Mouse (Mus musculus): ENCODE measurements at regions not wholly inside any gene's neighbourhood (a gene's known extent, or its start where the extent isn't known, plus 50 kb on each side); places are given as distances from the start of the nearest gene placed in this dataset.

DNA sequence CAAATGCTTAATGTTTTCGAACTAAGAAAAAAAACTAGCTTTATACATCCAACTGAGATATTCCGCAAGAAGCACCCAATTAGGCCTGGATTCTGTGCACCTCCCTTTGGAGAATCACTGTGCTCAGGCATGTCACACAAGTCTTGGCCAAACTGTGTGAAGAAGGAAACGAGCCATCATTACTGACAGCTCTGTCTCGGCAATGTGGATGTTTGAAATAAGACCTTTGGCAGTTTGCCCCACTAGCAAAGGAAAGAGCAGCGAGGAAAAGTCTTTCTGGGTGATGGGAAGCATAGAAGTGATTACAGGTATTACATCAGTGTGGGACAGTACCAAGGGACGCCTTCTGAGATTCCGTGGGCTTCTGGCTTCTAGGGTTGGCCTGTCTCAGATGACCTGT is 112.6 kb upstream of the Gnao1 start:
- Histone ChIP-seq H3K4me3 (no peak overlapping the region), H3K27me3 (replicated peaks) (no peaks in the 10 kb centered on the region), H3K27ac (no peak overlapping the region), H3K4me2 (replicated peaks) (no peak overlapping the region), H3K9me3 (no peaks in the 10 kb centered on the region), H3K36me3 (no peaks in the 10 kb centered on the region), H3K9ac (no peak overlapping the region), H3K4me1 (no peaks in the 10 kb centered on the region)
- no peak for ATAC-seq (ENCODE audit: low FRiP score, low read depth)
- WGBS: 79% methylated on average over 7 of the region's 7 CpGs

- Histone ChIP-seq H3K4me3 (no peak overlapping the region), H3K9me3 (no peaks in the 10 kb centered on the region), H3K27ac (no peak overlapping the region), H3K4me1 (no peaks in the 10 kb centered on the region), H3K27me3 (replicated peaks) (no peaks in the 10 kb centered on the region), H3K4me2 (replicated peaks) (no peak overlapping the region), H3K36me3 (no peaks in the 10 kb centered on the region), H3K9ac (no peak overlapping the region)
- ATAC-seq (ENCODE audit: low FRiP score, low read depth): no peak
- WGBS: 91% methylated on average over 3 of the region's 3 CpGs
Measured at GRCm38 (mm10) chr8:93698508-93698907, 111.3 kb upstream of the Gnao1 start.

DNA sequence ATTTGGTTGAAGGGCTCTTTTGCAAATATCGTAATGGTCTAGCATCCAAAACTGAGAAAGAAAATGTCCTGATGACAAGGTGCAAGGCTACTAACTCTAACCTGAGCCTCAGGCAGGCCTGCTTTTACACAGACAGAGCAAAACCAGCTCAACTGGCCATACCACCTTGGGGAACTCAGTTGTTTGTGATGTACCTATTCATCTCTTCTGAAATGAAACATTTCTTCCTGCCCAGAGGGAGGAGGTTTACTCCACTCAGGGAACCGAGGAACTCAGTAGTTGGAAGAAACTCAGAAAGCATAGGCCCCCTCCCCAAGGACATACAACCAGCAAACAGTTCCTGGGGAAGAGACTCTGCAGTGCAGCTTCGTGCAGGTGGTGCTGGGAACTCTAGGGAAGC is 108.4 kb upstream of the Gnao1 start:
- H3K4me1 ChIP-seq: no peaks in the 10 kb centered on the region
- H3K9me3 ChIP-seq: no peaks in the 10 kb centered on the region
- no peak for ATAC-seq (ENCODE audit: low FRiP score, low read depth)
- WGBS: 84% methylated on average over 3 of the region's 3 CpGs
- H3K27ac ChIP-seq: no peak overlapping the region
- H3K9ac ChIP-seq: no peak overlapping the region
- H3K27me3 ChIP-seq (replicated peaks): no peaks in the 10 kb centered on the region
- no peaks in the 10 kb centered on the region for H3K36me3 ChIP-seq
- no peak overlapping the region for H3K4me2 ChIP-seq (replicated peaks)
- H3K4me3 ChIP-seq: no peak overlapping the region

- H3K27ac ChIP-seq: no peak overlapping the region
- H3K36me3 ChIP-seq: no peaks in the 10 kb centered on the region
- no peak overlapping the region for H3K4me3 ChIP-seq
- ATAC-seq (ENCODE audit: low FRiP score, low read depth): no peak
- H3K27me3 ChIP-seq (replicated peaks): no peaks in the 10 kb centered on the region
- H3K4me1 ChIP-seq: no peaks in the 10 kb centered on the region
- WGBS: 87% methylated on average over 3 of the region's 3 CpGs
- H3K9ac ChIP-seq: no peak overlapping the region
- H3K9me3 ChIP-seq: no peaks in the 10 kb centered on the region
- no peak overlapping the region for H3K4me2 ChIP-seq (replicated peaks)
Measured at GRCm38 (mm10) chr8:93712066-93712706, 97.6 kb upstream of the Gnao1 start.

DNA sequence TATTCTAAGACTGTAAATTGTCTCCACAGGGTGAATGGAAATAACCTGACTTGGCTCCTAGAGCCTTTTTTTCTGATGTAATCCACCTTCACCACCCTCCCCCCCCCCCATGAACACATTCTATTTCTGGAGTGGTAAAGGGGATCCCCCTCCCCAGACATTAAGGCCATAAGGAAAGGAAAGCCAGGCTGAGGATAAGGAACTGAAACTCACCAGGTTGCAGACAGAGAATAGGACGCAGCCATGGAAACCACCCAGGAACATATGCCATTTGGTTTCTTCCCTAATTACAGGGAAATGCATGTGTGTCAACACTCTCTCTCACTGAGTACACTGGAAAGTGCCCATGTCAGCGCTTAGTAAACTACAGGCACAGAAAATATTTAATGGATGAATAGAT is 96.5 kb upstream of the Gnao1 start:
- 81% methylated on average over 2 of the region's 2 CpGs for WGBS
- Histone ChIP-seq H3K36me3 (no peaks in the 10 kb centered on the region), H3K27me3 (replicated peaks) (no peaks in the 10 kb centered on the region), H3K4me3 (no peak overlapping the region), H3K27ac (no peak overlapping the region), H3K4me1 (no peaks in the 10 kb centered on the region), H3K9me3 (no peaks in the 10 kb centered on the region), H3K9ac (no peak overlapping the region), H3K4me2 (replicated peaks) (no peak overlapping the region)
- no peak for ATAC-seq (ENCODE audit: low FRiP score, low read depth)

GRCm38 (mm10) chr8:93724896-93725489 is 84.8 kb upstream of the Gnao1 start:
- Histone ChIP-seq H3K4me1 (no peaks in the 10 kb centered on the region), H3K27ac (no peak overlapping the region), H3K27me3 (replicated peaks) (no peaks in the 10 kb centered on the region), H3K36me3 (no peaks in the 10 kb centered on the region), H3K4me3 (no peak overlapping the region), H3K9me3 (no peaks in the 10 kb centered on the region), H3K9ac (no peak overlapping the region), H3K4me2 (replicated peaks) (no peak overlapping the region)
- ATAC-seq (ENCODE audit: low FRiP score, low read depth): no peak
- WGBS: 68% methylated on average over 15 of the region's 15 CpGs

GRCm38 (mm10) chr8:93729124-93729930 is 80.4 kb upstream of the Gnao1 start:
- no peak overlapping the region for H3K27ac ChIP-seq
- H3K4me3 ChIP-seq: no peak overlapping the region
- no peak overlapping the region for H3K9ac ChIP-seq

DNA sequence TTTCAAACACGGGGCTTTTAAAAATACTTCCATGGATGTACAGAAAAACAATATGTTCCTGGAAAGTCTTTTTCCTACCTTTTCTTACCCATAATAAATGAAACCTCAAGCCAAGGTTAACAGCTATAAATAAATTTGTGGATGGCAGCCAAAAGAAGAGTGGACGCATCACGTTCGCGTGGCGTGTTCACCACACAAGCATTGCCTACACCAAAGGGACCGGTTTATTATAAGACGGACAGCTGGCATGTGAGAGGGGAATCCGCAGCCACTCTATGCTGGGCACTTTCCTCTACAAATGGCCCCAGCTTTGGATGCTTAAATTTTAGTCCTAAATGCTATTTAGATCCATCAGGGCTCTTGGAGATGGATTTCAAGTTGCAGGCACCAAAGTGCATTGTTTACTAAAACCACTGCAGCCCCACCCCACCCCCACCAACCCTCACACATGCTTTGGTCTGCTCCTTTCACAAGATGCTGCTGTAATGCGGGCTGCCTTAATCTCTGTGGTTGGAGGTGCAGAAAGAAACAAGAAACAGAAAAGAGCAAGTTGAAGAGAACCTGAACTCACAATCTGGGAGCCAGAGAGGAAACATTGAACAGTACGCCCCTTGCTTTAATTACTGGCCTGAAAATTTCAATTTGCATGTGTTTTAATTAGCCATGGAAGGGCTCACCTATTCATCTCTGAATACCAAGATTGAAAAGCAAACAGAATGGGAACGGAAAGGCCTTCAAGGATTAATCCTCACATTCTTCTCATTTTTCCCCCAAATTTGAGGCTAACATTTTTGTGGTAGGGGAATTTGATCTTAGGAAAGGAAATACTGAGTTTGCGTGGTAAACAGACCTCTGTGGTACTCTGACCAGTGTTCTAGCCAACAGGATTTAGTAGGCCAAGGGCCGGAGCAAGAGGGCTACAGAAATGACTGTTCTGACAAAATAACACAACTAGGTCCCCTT is 78.7 kb upstream of the Gnao1 start:
- WGBS: 82% methylated on average over 14 of the region's 14 CpGs
- Histone ChIP-seq H3K36me3 (no peaks in the 10 kb centered on the region), H3K9me3 (no peaks in the 10 kb centered on the region), H3K4me2 (replicated peaks) (no peak overlapping the region), H3K4me3 (no peak overlapping the region), H3K4me1 (no peaks in the 10 kb centered on the region), H3K27ac (no peak overlapping the region), H3K9ac (no peak overlapping the region), H3K27me3 (replicated peaks) (no peaks in the 10 kb centered on the region)
- ATAC-seq (ENCODE audit: low FRiP score, low read depth): no peak

More at GRCm38 (mm10) chr8:93729124-93729930, 80.4 kb upstream of the Gnao1 start:
- no peaks in the 10 kb centered on the region for H3K36me3 ChIP-seq
- no peak overlapping the region for H3K4me2 ChIP-seq (replicated peaks)
- no peaks in the 10 kb centered on the region for H3K4me1 ChIP-seq
- WGBS: 75% methylated on average over 15 of the region's 15 CpGs
- no peaks in the 10 kb centered on the region for H3K27me3 ChIP-seq (replicated peaks)
- no peaks in the 10 kb centered on the region for H3K9me3 ChIP-seq
- ATAC-seq (ENCODE audit: low FRiP score, low read depth): no peak

DNA sequence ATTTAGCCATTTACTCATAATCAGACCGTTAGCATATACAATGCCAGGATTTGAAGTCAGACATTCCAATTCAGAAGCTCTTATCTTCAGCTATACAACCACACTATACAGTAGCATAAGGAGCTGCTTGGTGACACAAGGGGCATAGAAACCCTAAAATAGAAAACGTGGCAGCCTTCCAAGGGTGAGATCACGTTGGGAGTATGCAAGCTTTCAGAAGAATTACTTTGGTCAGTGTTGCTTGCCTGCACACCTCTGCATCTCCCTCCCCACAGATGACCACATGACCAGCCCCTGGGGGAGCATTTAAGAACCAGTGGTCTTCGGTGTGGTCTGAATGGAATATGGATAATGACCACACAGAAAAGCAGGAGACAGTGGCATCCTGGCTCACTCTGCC is 74.9 kb upstream of the Gnao1 start:
- no peak overlapping the region for H3K4me3 ChIP-seq
- no peaks in the 10 kb centered on the region for H3K36me3 ChIP-seq
- no peaks in the 10 kb centered on the region for H3K9me3 ChIP-seq
- 78% methylated on average over 4 of the region's 4 CpGs for WGBS
- no peaks in the 10 kb centered on the region for H3K27me3 ChIP-seq (replicated peaks)
- no peak overlapping the region for H3K27ac ChIP-seq
- H3K4me2 ChIP-seq (replicated peaks): no peak overlapping the region
- no peak for ATAC-seq (ENCODE audit: low FRiP score, low read depth)
- H3K9ac ChIP-seq: no peak overlapping the region
- no peaks in the 10 kb centered on the region for H3K4me1 ChIP-seq

DNA sequence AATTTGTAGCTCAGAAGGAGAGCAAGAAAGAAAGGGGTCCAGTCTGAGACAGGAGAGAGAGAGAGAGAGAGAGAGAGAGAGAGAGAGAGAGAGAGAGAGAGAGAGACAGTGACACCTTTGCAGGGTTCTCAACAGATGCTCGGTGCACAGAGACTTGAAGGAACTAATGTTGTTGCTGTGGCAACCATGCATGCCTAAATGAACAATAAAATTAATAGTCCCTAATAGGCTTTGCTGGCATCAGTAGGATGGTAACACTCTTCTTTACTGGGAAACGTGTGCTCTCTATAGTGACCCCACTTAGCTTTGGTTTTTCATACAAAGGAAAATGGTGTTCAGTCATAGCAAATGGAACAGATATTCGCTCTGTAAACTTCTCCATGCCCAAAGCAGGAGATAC is 69.5 kb upstream of the Gnao1 start:
- Histone ChIP-seq H3K4me3 (no peak overlapping the region), H3K9me3 (no peaks in the 10 kb centered on the region), H3K27ac (no peak overlapping the region), H3K9ac (no peak overlapping the region), H3K4me1 (no peaks in the 10 kb centered on the region; the same call in 1 of the 2 replicates), H3K36me3 (no peaks in the 10 kb centered on the region), H3K4me2 (replicated peaks) (no peak overlapping the region), H3K27me3 (replicated peaks) (no peaks in the 10 kb centered on the region)
- 58% methylated on average over 3 of the region's 3 CpGs for WGBS
- 0 out of 2 replicates have a peak, but pooled peaks have one; percentile 17 for ATAC-seq (ENCODE audit: low FRiP score, low read depth)

DNA sequence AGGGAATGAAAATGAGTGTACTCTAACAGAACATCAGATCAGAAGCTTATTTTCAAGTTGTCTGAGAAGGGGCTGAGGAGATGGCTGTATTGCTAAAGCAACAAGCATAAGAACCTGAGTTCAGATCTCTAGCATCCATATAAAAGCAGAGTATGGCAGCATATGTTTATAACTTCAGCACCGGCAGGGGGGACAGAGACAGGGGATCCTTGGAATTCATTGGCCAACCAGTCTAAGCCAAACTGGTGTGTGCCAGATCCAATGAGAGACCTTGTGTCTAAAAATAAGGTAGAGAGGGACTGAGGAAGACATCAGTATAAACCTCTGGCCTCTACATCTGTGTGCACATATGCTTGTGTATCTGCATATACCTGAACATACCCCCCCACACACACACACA is 61.0 kb upstream of the Gnao1 start:
- no peak for ATAC-seq (ENCODE audit: low FRiP score, low read depth)
- no peaks in the 10 kb centered on the region for H3K9me3 ChIP-seq
- H3K27ac ChIP-seq: no peak overlapping the region
- no peaks in the 10 kb centered on the region for H3K36me3 ChIP-seq
- H3K27me3 ChIP-seq (replicated peaks): no peaks in the 10 kb centered on the region
- no peaks in the 10 kb centered on the region for H3K4me1 ChIP-seq
- no peak overlapping the region for H3K4me3 ChIP-seq
- WGBS: 59% methylated on average over 1 of the region's 1 CpGs
- H3K4me2 ChIP-seq (replicated peaks): no peak overlapping the region
- H3K9ac ChIP-seq: no peak overlapping the region

GRCm38 (mm10) chr8:93750921-93751320 is 58.8 kb upstream of the Gnao1 start:
- Histone ChIP-seq H3K27ac (no peak overlapping the region), H3K36me3 (no peaks in the 10 kb centered on the region), H3K9me3 (no peaks in the 10 kb centered on the region), H3K4me3 (no peak overlapping the region), H3K4me1 (no peaks in the 10 kb centered on the region), H3K4me2 (replicated peaks) (no peak overlapping the region), H3K9ac (no peak overlapping the region), H3K27me3 (replicated peaks) (no peaks in the 10 kb centered on the region)
- no peak for ATAC-seq (ENCODE audit: low FRiP score, low read depth)
- WGBS: 52% methylated on average over 2 of the region's 2 CpGs
